Mouse (Mus musculus): ENCODE data around the gene Xpnpep3. TPM values are rescaled to one million over a fixed set of nuclear protein-coding genes. Genes with fewer than 3 reads are reported as not detected.

The Xpnpep3 gene
- polyA plus RNA-seq, 1 experiment from 2014 or later = 10.2 TPM

GRCm38 (mm10) chr15:81378845-81379244, 21.1 kb upstream of the Xpnpep3 start:
- Histone ChIP-seq H3K9me3 (ENCODE audit: control insufficient read depth, low read length) (no peaks in the 10 kb centered on the region), H3K27ac (ENCODE audit: low read depth, low read length) (no peak overlapping the region), H3K4me1 (replicated peaks; ENCODE audit: control insufficient read depth, insufficient read depth, low read length) (no peaks in the 10 kb centered on the region), H3K4me2 (ENCODE audit: low read depth, low read length, severe bottlenecking) (no peak overlapping the region), H3K36me3 (ENCODE audit: control insufficient read depth, insufficient read depth, low read length) (peaks cover 5% of the 10 kb centered on the region; the same call in 1 of the 2 replicates), H3K9ac (ENCODE audit: low read length) (no peak overlapping the region), H3K27me3 (ENCODE audit: control insufficient read depth, insufficient read depth, low read length) (no peaks in the 10 kb centered on the region), H3K4me3 (ENCODE audit: low read depth, low read length) (no peak overlapping the region)
- WGBS = 94% methylated on average over 2 of the region's 2 CpGs
- no peak for ATAC-seq (replicated peaks; ENCODE audit: low FRiP score)
- DNase-seq (ENCODE audit: low spot score) = no peak

GRCm38 (mm10) chr15:81386327-81386726, 13.6 kb upstream of the Xpnpep3 start:
- Histone ChIP-seq H3K4me2 (ENCODE audit: low read depth, low read length, severe bottlenecking) (no peak overlapping the region), H3K36me3 (ENCODE audit: control insufficient read depth, insufficient read depth, low read length) (peaks cover 8% of the 10 kb centered on the region; the same call in 1 of the 2 replicates), H3K4me3 (ENCODE audit: low read depth, low read length) (no peak overlapping the region), H3K27me3 (ENCODE audit: control insufficient read depth, insufficient read depth, low read length) (no peaks in the 10 kb centered on the region), H3K9ac (ENCODE audit: low read length) (no peak overlapping the region), H3K4me1 (replicated peaks; ENCODE audit: control insufficient read depth, insufficient read depth, low read length) (no peaks in the 10 kb centered on the region), H3K9me3 (ENCODE audit: control insufficient read depth, low read length) (no peaks in the 10 kb centered on the region), H3K27ac (ENCODE audit: low read depth, low read length) (no peak overlapping the region)
- no peak for DNase-seq (ENCODE audit: low spot score)
- no peak for ATAC-seq (replicated peaks; ENCODE audit: low FRiP score)
- WGBS = 92% methylated on average over 5 of the region's 5 CpGs

- DNase-seq (ENCODE audit: low spot score) (no peak), ATAC-seq (replicated peaks; ENCODE audit: low FRiP score) (no peak)
- H3K4me2 ChIP-seq (ENCODE audit: low read depth, low read length, severe bottlenecking) = no peak overlapping the region
- no peak overlapping the region for H3K27ac ChIP-seq (ENCODE audit: low read depth, low read length)
- H3K36me3 ChIP-seq (ENCODE audit: control insufficient read depth, insufficient read depth, low read length) = no peaks in the 10 kb centered on the region; the same call in 1 of the 2 replicates
- H3K4me3 ChIP-seq (ENCODE audit: low read depth, low read length) = no peak overlapping the region
- H3K4me1 ChIP-seq (replicated peaks; ENCODE audit: control insufficient read depth, insufficient read depth, low read length) = no peaks in the 10 kb centered on the region
- no peak overlapping the region for H3K9ac ChIP-seq (ENCODE audit: low read length)
- no peaks in the 10 kb centered on the region for H3K9me3 ChIP-seq (ENCODE audit: control insufficient read depth, low read length)
- H3K27me3 ChIP-seq (ENCODE audit: control insufficient read depth, insufficient read depth, low read length) = no peaks in the 10 kb centered on the region
Measured at GRCm38 (mm10) chr15:81392997-81393396, 6.9 kb upstream of the Xpnpep3 start.

- DNase-seq (ENCODE audit: low spot score) (no peak), ATAC-seq (replicated peaks; ENCODE audit: low FRiP score) (no peak)
- Histone ChIP-seq H3K36me3 (ENCODE audit: control insufficient read depth, insufficient read depth, low read length) (no peaks in the 10 kb centered on the region; the same call in 1 of the 2 replicates), H3K27ac (ENCODE audit: low read depth, low read length) (no peak overlapping the region), H3K4me3 (ENCODE audit: low read depth, low read length) (no peak overlapping the region), H3K9me3 (ENCODE audit: control insufficient read depth, low read length) (no peaks in the 10 kb centered on the region), H3K9ac (ENCODE audit: low read length) (no peak overlapping the region), H3K27me3 (ENCODE audit: control insufficient read depth, insufficient read depth, low read length) (no peaks in the 10 kb centered on the region), H3K4me2 (ENCODE audit: low read depth, low read length, severe bottlenecking) (no peak overlapping the region), H3K4me1 (replicated peaks; ENCODE audit: control insufficient read depth, insufficient read depth, low read length) (no peaks in the 10 kb centered on the region)
- 94% methylated on average over 8 of the region's 8 CpGs for WGBS
Measured at GRCm38 (mm10) chr15:81394211-81394915, 5.6 kb upstream of the Xpnpep3 start.

GRCm38 (mm10) chr15:81398189-81398588, 1.7 kb upstream of the Xpnpep3 start:
- Histone ChIP-seq H3K27ac (ENCODE audit: low read depth, low read length) (no peak overlapping the region), H3K4me2 (ENCODE audit: low read depth, low read length, severe bottlenecking) (peak overlapping the region; percentile 61)

GRCm38 (mm10) chr15:81399297-81399637, 671 bp upstream of the Xpnpep3 start:
- WGBS = under 1% methylated on average over 21 of the region's 21 CpGs
- peak; percentile 71; the same call in 1 of the 2 replicates for ATAC-seq (replicated peaks; ENCODE audit: low FRiP score)
- Histone ChIP-seq H3K27ac (ENCODE audit: low read depth, low read length) (peak overlapping the region; percentile 89), H3K9ac (ENCODE audit: low read length) (peak overlapping the region; percentile 74), H3K27me3 (ENCODE audit: control insufficient read depth, insufficient read depth, low read length) (no peaks in the 10 kb centered on the region), H3K9me3 (ENCODE audit: control insufficient read depth, low read length) (no peaks in the 10 kb centered on the region), H3K4me2 (ENCODE audit: low read depth, low read length, severe bottlenecking) (peak overlapping the region; percentile 61), H3K4me1 (replicated peaks; ENCODE audit: control insufficient read depth, insufficient read depth, low read length) (no peaks in the 10 kb centered on the region; the same call in 1 of the 2 replicates), H3K36me3 (ENCODE audit: control insufficient read depth, insufficient read depth, low read length) (no peaks in the 10 kb centered on the region), H3K4me3 (ENCODE audit: low read depth, low read length) (peak overlapping the region; percentile 56)
- DNase-seq (ENCODE audit: low spot score) = no peak

More at GRCm38 (mm10) chr15:81398189-81398588, 1.7 kb upstream of the Xpnpep3 start:
- Histone ChIP-seq H3K27me3 (ENCODE audit: control insufficient read depth, insufficient read depth, low read length) (no peaks in the 10 kb centered on the region), H3K9ac (ENCODE audit: low read length) (no peak overlapping the region; the same call in 1 of the 2 replicates), H3K36me3 (ENCODE audit: control insufficient read depth, insufficient read depth, low read length) (no peaks in the 10 kb centered on the region), H3K4me1 (replicated peaks; ENCODE audit: control insufficient read depth, insufficient read depth, low read length) (no peaks in the 10 kb centered on the region; the same call in 1 of the 2 replicates), H3K9me3 (ENCODE audit: control insufficient read depth, low read length) (no peaks in the 10 kb centered on the region), H3K4me3 (ENCODE audit: low read depth, low read length) (peak overlapping the region; percentile 56)
- DNase-seq (ENCODE audit: low spot score) = no peak
- ATAC-seq (replicated peaks; ENCODE audit: low FRiP score) = no peak

GRCm38 (mm10) chr15:81405008-81405407, 5.1 kb downstream of the Xpnpep3 start:
- no peak overlapping the region for H3K9ac ChIP-seq (ENCODE audit: low read length)
- H3K9me3 ChIP-seq (ENCODE audit: control insufficient read depth, low read length) = no peaks in the 10 kb centered on the region
- H3K4me1 ChIP-seq (replicated peaks; ENCODE audit: control insufficient read depth, insufficient read depth, low read length) = no peaks in the 10 kb centered on the region; the same call in 1 of the 2 replicates
- no peak overlapping the region for H3K4me3 ChIP-seq (ENCODE audit: low read depth, low read length)
- 84% methylated on average over 3 of the region's 3 CpGs for WGBS
- no peak overlapping the region for H3K27ac ChIP-seq (ENCODE audit: low read depth, low read length)
- H3K36me3 ChIP-seq (ENCODE audit: control insufficient read depth, insufficient read depth, low read length) = no peaks in the 10 kb centered on the region
- no peak for ATAC-seq (replicated peaks; ENCODE audit: low FRiP score)
- H3K4me2 ChIP-seq (ENCODE audit: low read depth, low read length, severe bottlenecking) = no peak overlapping the region
- H3K27me3 ChIP-seq (ENCODE audit: control insufficient read depth, insufficient read depth, low read length) = no peaks in the 10 kb centered on the region
- no peak for DNase-seq (ENCODE audit: low spot score)

- WGBS = 97% methylated on average over 1 of the region's 1 CpGs
- no peak within 1 kb of the TSS for H3K4me2 ChIP-seq (ENCODE audit: low read depth, low read length, severe bottlenecking)
- no peak within 1 kb of the TSS for H3K9ac ChIP-seq (ENCODE audit: low read length)
- H3K4me1 ChIP-seq (replicated peaks; ENCODE audit: control insufficient read depth, insufficient read depth, low read length) = no peaks in the 10 kb centered on the region
- H3K27ac ChIP-seq (ENCODE audit: low read depth, low read length) = no peak within 1 kb of the TSS
- ATAC-seq (replicated peaks; ENCODE audit: low FRiP score) (no peak), DNase-seq (ENCODE audit: low spot score) (no peak)
- H3K36me3 ChIP-seq (ENCODE audit: control insufficient read depth, insufficient read depth, low read length) = no peaks in the 10 kb centered on the region
- H3K4me3 ChIP-seq (ENCODE audit: low read depth, low read length) = no peak within 1 kb of the TSS
- H3K27me3 ChIP-seq (ENCODE audit: control insufficient read depth, insufficient read depth, low read length) = no peaks in the 10 kb centered on the region
- H3K9me3 ChIP-seq (ENCODE audit: control insufficient read depth, low read length) = no peaks in the 10 kb centered on the region
Measured at GRCm38 (mm10) chr15:81408199-81408598, 8.3 kb downstream of the Xpnpep3 start, which contains the start of gene Dnajb7. Gene Dnajb7, minus strand, starts transcription at chr15:81408299.

Measured in forebrain, embryonic 11.5 days (tissue).